Mouse (Mus musculus) layer of hippocampus, adult 9-10 months (tissue): Measurements from ENCODE around the gene Slc34a3.
A peak's percentile ranks its signal among the peaks of the same experiment; 100 is the strongest.
"Not testable (repeated sequence)": the region's sequence is repeated elsewhere in the genome, so short reads cannot be mapped to it uniquely, and the experiment has no call there.

ENCODE experiments used
- DNase-seq: peaks from one replicate; pipeline ENCODE4 v3.0.0; 2022; ENCODE audit warnings: low spot score

Slc34a3 gene

DNA sequence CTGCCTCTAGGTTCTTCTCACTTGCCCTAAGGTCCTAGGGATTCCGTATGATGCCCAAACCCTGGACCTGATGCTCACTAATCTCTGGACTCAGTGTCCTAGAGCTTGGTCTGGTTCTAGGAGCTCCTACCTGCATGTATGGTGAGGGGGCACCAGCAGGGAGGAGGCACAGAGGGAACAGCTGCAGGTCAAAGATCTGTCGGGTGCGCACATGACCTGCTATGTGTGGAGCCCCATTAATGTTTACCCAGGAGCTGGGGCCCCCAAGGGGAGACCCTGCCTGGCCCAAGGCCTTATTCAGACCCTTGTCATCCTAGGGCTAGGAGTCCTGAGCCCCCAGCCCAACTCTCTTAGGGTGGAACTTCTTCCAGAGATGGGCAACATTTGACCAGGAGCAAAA is at the start of gene Slc34a3:
TSS of gene Slc34a3 (minus strand) at position 315 of the 400 bp plus-strand sequence.
- no peak for DNase-seq

DNA sequence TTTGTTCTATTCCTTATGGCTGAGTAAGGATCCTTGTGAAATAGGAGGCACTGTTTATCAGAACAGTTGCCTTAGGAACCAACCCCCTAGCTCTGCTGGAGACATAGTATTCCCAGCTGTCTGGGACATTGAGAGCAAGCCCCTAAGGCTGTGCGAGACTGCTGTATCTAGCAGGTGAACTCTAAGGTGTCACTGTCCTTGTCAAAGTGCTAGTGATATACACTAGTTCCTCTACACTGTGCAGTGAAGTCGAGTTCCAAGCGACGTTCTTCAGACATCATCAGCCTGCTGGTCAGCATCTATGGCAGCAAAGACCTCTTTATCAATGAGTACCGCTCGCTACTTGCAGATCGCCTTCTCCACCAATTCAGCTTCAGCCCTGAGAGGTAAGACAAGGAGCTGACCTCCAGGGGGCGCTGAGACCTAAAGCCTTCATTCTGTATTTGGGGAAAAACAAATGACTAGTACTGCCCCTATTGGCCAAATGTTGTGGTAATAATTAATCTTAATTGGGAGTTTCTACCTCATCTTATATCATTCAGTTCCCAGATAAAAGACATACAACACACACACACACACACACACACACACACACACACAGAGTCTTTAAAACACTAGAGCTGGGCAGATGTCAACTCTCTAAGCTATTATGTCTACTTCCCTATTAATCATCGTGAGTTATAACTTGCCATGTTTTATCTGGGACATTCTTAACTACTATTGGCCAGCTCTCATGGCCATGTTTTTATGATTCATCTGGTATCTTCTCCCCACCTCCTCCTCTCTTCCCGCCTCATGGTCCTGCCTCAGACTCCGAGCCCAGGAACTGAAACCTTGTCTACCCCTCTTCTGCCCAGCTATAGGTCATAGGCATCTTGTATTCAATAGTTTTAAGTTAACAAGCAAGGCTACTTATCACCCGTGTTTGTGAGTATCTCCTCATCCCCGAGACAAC is 45.0 kb upstream of the Slc34a3 start:
- DNase-seq = peak; percentile 86

DNA sequence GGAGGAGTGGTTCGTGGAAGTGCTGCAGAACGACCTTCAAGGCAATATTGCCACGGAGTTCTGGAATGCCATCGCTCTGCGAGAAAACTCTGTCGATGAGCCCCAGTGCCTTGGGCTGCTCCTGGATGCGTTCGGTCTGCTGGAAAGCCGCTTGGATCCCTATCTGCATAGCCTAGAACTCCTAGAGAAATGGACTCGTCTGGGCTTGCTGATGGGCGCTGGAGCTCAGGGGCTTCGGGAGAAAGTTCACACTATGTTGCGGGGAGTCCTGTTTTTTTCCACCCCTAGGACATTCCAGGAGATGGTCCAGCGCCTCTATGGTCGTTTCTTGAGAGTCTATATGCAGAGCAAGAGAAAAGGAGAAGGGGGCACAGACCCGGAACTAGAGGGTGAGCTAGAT is 38.8 kb upstream of the Slc34a3 start:
- DNase-seq = no peak

DNA sequence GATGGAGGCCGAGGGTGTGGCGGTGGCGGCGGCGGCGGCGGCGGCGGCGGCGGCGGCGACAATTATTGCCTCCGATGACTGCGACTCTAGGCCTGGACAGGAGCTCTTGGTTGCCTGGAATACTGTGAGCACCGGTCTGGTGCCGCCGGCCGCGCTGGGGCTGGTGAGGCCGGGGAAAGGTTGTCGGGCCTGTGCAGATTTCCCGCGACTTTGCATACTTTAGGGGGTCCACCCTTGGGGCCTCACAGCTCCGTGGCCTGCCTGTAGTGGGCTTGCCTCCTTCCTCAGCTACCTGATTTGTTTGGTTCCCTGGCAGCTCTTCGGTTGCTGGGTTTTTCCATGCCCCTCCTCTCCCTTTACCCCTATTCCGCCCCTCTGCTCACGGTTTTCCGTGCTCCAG is 38.4 kb upstream of the Slc34a3 start:
- DNase-seq = no peak

DNA sequence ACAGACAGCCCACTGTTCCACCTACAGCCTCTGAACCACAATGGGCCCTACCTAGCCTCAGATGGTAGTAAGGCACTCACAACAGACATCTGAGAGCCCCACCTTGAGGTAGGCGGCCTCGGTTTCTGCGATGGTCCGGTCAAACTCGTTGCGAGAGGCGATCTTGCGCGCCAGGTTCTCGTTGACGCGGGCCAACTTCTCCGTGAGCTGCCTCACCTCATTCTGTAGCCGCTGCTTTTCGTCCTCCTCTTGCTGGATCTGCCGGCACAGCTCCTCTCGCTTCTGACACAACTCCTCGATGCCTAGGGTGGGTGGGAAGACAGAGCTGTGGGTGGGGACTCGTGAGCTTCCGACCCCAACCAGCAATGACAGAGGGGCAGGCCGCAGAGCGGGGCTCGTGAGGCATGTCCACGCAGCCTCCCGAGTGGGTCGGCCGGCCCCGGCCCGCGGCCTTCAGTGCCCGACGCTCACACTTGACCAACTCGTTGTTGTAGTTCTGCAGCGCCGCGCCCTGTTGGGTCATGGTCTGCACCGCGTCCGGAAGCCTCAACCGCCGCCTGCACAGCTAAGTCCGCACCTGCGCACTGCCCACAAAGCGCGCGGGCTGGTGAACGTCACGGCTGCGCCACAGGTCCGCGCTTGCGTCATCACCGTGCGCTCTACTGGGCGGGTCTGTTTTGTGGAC is 37.8 kb upstream of the Slc34a3 start, which contains the start of the genes Ssna1 and Anapc2:
TSS of gene Ssna1 (minus strand) at position 612 of the 685 bp plus-strand sequence.
TSS of gene Anapc2 (plus strand) at position 652 of the 685 bp plus-strand sequence.
- peak; percentile 95 for DNase-seq

DNA sequence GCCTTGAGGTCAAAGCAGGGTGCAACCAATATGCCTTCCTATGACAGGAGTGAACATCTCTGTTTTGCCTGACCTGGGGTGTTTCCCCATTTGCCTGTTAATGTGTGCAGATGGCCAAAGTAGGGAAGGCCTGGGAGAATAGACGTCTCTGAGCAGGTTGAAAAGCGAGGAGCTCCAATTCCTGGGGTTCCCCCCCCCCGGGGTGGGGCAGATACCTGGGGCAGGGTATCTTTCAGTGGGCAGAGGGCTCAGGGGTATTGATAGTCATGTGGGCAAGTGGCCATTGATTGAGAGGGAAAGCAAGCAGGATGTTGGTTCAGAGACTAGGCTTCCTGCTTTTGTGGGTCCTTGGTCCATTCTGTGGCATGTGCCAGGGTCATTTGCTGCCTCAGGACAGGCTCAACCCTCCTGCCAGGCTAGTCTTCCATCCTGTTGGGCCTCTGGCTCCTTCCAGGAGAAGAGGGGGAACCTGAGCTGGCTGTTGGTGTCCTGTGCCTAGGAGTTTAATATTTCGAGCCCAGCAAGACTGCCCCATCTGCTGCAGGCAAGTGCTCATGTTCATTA is 33.7 kb upstream of the Slc34a3 start:
- no peak for DNase-seq

DNA sequence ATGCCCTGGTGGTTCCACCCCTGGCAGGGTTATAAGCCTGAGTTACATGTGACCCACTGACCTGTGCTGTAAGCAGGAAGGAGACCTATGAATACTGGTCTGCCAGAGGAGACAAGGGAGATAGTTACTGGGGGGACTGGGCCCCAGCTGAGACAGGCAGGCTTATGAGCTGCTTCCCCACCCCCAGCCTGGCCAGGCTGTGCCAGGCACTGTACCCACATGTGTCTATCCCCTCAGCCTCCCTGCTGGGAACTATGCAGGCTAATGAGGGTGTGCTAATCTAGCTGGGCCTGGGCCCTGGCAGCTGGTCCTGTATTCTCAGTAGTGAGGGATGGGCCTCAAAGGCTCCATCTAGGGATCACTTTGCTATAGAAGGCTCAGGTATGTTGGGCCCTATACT is 33.1 kb upstream of the Slc34a3 start:
- DNase-seq = no peak

DNA sequence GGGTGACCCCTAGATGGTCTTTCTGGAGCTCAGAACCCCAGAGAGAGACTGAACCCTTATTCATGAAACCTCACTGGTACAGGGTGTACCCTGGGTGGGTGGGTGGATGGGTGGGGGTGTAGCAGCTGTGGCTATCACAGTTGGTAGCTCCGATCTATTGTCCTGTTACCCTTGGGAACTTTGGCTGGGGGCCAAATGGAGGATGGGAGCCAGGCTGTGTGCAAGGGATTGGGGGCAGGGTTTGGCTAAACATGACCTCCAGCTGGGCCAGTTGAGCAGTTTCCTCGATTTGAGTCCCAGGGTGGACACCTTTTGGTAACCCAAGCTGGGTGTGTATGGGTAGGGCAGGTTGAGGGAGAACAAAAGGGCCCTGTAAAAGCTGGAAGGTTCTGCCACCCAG is 32.6 kb upstream of the Slc34a3 start:
- DNase-seq = no peak

DNA sequence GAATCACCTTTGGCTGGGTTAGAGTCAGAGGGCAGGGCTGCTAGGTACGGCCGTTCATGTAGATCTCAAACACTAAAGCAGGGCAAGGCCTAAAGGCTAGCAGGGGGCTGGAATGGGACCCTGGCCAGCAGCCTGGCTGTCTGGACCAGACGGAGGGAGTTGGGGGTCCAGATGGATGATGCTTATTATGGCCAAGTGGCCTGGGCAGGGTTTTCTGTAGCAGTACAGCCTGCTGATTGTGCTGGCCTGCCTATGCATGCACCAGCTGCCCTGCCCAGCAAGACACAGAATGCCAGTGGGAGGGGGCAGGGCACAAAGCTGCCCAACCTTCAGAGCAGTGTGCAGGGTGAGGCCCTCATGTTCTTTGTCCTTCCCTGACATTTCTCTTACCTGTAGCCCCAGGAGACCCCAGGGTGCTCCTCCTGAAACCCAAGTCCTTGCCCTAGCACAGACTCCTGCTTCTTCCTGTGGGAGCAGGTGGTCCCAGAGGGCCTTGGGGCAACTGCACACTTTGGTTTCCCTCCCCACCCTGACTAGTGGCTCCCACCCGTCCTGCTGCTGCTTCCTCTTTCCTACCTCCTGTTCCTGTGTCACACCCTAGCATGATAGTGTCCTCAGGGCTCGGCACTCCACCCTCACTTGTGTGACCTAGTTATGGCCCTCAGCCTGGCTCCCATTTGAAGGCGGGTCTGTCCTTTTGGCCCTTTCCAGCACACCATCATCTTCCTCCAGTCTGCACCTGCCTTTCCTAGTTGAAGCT is 31.9 kb upstream of the Slc34a3 start:
- no peak for DNase-seq

DNA sequence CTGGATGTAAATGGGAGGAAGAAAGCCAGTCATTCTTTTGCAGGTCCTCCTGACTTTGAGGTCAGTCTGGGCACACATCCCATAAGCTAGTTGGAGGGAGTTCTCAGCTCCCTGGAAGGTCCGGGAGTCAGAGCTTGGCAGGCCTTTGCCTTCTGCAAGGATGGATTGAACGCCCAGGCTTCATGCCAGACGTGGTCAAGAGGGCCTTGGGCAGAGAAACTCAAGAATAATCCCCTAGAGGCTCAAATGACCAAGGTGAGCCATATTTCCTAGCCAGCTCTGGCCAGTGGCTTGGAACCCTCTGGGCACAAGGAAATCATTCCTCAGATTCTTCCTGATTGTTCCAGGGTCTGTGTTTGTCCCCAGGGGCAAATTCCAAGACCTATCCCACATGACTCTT is 30.7 kb upstream of the Slc34a3 start:
- DNase-seq = no peak

DNA sequence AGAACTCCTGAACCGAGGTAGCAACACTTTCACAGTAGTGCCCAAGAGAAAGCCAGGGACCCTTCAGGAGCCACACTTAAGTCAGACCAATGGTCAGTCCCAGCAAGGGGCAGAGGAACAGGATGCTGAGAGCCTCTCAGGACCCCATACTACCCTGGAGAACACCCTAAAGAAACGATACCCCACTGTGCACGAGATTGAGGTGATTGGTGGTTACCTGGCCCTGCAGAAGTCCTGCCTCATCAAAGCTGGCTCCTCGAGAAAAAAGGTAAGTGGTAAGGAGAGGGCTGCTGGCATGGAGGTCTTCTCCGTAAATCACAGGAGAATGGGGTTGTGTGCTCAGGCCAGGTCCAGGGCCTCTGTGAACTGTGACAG is 30.1 kb upstream of the Slc34a3 start:
- no peak for DNase-seq

DNA sequence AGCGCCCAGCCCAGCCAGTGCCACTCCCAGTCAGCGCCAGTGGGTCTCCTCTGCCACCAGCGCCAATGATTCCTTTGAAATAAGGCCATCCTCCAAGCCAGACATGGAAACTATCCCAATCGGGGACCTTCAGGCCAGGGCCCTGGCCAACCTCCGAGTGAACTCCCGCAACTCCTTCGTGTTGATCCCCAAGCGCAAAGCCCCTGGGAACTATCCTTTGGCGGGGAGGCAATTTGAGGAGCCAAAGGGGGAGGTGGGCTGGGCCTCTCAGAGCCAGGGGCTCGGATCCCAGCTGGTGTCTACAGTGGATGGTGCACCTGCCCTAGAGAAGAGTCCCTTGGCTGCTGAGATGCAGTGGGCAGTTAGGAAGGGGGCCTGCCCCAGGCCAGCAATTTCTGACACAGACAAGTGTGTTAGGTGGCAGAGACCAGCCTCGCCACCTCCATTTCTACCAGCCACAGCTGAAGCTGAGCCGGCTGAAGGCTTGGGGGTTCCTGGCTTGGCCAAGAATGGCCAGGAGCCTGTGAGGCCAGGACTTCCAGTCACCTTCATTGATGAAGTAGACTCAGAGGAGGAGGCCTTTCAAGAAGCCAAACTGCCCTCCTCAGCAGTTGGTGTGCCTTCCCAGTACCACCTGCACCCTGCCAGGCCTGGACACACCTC is 29.6 kb upstream of the Slc34a3 start:
- DNase-seq = no peak

DNA sequence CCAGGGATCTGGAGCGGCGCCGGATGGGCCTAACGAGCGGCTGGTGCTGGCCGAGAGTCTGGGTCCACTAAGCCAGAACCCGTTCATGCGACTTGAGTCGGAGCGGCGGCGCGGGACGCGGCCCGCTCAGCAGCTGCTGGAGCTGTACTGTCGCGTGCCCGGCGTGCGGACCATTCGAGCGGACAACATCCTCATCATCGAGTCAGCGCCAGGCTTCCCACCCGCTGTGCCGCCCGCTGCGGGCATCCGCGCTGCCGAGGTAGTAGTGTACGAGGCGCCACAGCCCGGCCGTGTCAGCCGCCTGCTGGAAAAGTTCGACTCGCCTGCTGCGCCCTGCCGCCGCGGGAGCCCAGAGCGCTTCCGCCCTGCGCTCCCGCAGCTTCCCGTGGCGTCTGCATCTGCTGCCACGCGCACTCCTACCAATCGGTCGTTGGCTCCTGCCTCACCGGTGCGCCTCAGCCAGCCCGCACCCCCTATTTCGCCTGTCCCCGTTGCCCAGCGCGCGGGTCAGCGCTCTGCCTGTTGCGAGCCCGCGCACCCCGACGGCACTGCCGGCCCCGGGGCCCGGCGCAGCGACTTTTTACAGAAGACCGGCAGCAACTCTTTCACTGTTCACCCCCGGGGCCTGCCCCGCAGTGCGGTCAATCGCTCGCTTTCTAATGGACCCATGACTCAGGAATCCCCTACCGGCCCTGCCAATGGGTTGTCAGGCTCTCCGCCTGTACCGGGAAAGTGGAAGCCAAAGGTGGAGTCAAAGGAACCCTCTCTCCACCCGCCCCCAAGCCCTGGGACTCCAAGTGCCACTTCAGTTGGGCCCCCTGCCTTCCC is 28.8 kb upstream of the Slc34a3 start:
- DNase-seq = no peak

DNA sequence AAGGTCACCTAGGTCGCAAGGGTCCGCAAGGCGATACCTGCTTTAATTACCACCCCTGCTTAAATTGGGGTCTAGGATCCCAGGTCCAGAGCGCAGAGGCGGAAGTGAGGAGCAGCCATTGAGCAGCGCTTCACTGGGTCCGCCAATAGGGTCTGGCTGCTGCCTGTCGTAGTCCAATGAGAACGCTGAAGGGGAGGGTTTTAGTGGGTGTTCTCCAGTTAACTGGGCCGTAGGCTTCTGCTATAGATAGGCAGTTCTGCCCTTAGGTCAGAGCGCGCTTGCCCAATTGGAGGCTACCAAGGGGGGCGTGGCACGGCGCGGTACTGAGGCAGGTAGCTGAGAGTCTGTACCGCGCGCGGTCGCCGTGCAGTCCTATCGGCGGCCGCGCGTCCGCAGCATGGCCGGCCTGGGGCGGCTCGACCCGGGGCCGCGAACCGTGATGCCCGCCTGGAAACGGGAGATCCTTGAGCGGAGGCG is 28.2 kb upstream of the Slc34a3 start, which contains the start of gene Tprn:
TSS of gene Tprn (plus strand) at position 328 of the 477 bp plus-strand sequence.
- DNase-seq = peak; percentile 93

DNA sequence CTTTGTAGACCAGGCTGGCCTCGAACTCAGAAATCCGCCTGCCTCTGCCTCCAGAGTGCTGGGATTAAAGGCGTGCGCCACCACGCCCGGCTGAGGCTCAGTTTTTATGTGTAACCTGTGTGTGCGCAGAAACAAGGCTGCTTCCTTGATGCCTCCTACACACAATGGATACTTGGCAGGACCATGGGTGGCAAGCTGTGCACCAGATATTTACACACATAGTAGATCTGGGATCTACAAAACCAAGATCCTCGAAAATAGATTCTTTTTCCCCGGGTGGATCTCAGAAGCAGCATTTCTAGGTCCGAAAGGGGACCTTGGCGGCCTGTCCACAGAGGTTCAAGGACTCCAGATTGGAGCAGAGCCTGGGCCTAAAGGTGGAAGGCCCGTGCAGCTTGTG is 27.7 kb upstream of the Slc34a3 start:
- no peak for DNase-seq

DNA sequence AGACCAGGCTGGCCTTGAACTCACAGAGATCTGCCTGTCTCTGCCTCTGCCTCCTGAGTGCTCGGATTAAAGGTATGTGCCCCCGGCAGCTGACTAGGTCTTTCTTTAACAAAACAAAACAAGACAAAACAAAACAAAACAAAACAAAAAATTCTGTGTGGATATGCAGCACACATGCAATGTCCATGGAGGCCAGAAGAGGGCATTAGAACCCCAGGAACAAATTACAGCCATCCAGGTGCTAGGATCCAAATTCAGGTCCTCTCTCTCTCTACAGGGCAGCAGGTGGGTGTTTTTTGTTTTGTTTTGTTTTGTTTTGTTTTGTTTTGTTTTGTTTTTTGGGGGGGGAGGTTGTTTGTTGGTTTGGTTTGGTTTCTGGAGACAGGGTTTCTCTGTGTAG is 24.7 kb upstream of the Slc34a3 start:
- DNase-seq = no peak

DNA sequence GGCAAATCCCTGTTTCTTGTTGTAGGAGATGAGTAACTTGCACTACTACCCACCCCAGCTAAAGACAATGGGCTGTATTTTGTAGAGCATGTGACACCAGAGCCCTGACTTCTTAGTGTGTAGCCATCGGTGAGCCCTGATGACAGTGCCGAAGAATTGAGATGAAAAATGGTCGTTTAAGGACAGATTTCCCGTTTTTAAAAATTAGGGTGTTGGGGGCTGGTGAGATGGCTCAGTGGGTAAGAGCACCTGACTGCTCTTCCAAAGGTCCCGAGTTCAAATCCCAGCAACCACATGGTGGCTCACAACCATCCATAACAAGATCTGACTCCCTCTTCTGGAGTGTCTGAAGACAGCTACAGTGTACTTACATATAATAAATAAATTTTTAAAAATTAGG is 23.1 kb upstream of the Slc34a3 start:
- DNase-seq = not testable (repeated sequence)

DNA sequence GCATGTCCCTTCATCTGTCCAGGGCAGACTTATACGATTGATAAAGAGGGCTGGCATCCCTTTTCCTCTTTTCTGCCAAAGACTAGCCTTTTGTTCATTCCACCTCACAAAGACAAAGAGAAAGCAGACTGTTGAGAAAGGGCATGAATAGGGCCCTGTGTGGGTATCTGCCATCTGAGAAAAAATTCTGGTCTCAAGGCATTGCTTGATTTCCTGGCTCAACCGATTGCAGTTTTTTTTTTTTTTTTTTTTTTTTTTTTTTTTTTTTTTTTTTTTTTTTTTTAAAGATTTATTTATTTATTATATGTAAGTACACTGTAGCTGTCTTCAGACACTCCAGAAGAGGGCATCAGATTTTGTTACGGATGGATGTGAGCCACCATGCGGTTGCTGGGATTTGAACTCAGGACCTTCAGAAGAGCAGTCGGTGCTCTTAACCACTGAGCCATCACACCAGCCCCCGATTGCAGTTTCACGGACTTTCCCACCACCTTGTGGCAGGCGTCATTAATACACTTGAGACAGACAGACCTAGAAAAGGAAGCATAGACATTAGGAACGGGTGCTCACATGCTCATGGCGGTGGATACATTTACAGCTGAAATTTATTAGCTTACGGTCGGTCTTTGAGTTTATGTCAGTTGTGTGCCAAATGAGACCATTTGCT is 22.4 kb upstream of the Slc34a3 start:
- not testable (repeated sequence) for DNase-seq

DNA sequence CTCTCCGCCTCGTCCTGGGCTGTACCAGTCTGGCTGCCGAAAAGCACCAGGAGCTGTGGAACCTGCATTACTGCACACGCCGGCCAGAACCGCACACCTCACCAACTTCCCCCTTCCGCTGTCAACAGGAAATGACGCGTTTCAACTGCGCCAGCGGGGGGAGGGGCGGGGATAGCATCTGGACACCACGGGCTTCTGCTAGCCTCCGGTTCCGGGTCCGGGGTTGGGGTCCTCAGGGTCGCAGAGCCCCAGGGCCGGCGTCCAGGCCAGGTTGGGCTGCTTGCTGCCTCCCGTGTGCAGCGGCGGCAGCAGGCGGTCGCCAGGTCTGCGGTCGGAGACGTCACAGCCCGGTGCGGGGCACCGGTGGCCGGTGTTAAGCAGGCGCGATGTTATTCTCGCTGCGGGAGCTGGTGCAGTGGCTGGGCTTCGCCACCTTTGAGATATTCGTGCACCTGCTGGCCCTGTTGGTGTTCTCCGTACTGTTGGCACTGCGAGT is 21.2 kb upstream of the Slc34a3 start, which contains the start of gene Tmem203:
TSS of gene Tmem203 (plus strand) at position 156 of the 496 bp plus-strand sequence.
- DNase-seq = no peak
